Mouse (Mus musculus) embryo, embryonic 11.5 days (tissue): ENCODE data around the gene Tmem150c.

Experiments
- DNase-seq: peaks from one replicate; pipeline ENCODE4 v3.0.0-alpha.2; 2012; ENCODE audit warnings: low read depth, low spot score

Tmem150c gene

DNA sequence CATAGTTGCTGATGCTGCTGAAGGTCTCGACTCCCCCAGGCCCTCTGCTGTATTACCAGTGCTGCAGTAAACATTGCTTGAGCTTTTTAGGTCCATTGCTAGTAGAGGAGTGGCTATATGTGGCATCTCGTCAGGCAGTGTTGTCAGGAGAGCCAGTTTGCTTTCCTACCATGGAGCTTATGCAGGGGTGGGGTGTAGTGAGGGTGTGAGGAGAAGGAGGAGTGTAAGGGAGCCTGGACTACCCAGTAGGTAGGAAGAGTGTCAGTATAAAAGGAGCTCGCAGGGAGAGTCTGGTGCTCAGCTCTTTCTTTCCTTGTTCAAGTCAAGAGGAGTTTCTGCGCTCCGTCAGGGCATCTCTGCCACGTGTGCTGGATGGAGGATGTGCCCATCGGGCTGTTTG is 106.9 kb downstream of the Tmem150c start:
- DNase-seq, result no peak

DNA sequence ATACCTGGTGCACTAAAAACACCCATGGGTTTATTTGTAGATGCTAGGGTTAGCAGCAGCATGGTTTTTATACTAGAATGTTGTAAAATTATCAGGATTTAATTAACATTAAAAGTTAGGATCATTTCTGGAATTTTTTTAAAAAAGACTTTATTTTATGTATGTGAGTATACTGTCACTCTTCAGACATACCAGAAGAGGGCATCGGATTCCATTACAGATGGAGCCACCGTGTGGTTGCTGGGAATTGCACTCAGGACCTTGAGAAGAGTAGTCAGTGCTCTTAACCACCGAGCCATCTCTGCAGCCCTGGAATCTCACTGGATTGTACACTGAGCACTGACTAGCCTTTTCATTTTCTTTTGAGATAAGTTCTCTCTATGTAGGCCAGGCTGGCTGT is 109.7 kb downstream of the Tmem150c start:
- DNase-seq, result no peak

DNA sequence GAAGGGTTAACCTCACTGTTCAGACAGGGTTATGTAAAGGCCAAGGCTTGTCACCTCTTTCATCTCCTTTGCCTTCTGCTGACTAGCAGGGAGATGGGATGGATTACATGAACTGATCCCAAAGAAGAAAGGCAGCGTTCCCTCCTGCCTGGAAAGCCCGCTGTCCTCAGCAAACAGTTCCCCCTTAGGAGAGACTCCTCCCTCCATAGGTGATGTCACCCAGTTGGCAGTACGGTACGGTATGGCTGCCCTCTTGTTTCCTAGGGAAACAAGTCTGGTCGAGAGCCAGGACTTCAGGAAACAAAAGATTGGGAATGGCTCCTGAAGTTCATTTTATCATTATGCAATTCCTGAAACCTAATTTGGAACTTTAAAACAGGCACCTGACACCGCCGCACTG is 111.7 kb downstream of the Tmem150c start:
- no peak for DNase-seq

GRCm38 (mm10) chr5:100047143-100047640 is 112.4 kb downstream of the Tmem150c start:
- DNase-seq, result no peak

DNA sequence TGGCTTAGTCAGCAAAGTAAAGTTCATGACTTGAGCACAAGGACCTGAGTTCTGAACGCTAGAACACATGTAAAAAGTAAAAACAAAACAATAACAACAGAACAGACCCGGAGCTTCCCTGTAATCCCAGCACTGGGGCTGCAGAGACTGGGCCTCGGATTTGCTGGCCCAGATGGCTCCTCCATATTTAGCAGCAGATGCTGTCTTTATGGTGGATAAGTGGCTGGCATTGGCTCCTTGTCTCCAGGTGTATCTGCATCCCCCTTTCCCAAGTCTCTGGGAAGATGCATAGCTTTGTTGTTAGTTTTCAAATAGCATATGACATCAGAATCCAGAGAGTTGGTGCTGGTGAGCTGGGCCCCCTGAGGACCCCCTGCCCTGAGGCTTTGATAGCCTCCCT is 113.5 kb downstream of the Tmem150c start:
- no peak for DNase-seq

GRCm38 (mm10) chr5:100044621-100045020 is 115.0 kb downstream of the Tmem150c start:
- DNase-seq, result no peak

GRCm38 (mm10) chr5:100044030-100044429 is 115.6 kb downstream of the Tmem150c start:
- DNase-seq, result no peak

- DNase-seq, result no peak
These were observed 116.2 kb downstream of the Tmem150c start for GRCm38 (mm10) chr5:100043361-100043760.

- no peak for DNase-seq
These were observed 117.1 kb downstream of the Tmem150c start for GRCm38 (mm10) chr5:100042467-100042866.

DNA sequence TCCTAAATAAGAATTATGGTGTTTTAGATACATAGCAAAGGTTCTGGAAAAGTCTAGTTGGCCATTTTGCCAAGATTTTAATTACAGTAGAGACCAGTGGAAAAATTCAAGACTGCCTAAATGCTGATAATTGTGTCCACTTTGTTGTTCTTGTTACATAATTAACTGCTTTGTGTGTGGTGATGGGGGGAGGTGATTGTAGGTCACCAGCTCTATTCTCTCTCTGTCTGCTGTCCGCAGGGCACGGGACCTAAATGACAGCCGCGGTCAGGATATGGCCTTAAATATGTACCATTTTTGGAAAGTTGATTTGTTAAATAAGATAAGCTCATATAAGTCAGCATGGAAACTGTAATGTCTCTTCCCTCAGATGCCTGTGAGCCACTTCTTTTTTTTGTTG is 118.3 kb downstream of the Tmem150c start:
- no peak for DNase-seq

DNA sequence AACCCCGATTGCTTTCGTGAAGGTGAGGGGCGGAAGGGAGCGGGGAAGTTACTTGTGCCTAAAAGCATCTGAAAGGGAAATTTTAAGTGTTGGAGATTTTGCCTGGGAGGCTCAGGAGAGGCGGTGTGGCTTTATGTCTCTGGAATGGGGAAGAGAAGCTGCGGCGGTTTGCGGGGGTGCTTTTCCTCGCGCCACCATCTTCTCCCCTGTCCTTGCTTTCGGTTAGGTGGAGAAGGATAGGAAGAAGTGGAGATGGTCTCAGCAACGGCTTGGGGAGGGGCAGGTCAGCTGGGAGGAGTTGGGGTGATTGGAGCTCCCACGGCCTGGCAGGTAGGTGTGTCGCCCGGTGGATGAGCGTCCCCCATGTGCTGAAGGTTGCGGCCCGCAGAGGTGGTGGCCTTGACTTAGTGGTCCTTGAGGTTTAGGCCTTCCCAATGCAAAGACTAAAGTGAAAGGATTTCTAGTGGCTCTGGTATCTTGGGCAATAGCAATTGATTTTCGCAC is 119.3 kb downstream of the Tmem150c start:
- no peak for DNase-seq

DNA sequence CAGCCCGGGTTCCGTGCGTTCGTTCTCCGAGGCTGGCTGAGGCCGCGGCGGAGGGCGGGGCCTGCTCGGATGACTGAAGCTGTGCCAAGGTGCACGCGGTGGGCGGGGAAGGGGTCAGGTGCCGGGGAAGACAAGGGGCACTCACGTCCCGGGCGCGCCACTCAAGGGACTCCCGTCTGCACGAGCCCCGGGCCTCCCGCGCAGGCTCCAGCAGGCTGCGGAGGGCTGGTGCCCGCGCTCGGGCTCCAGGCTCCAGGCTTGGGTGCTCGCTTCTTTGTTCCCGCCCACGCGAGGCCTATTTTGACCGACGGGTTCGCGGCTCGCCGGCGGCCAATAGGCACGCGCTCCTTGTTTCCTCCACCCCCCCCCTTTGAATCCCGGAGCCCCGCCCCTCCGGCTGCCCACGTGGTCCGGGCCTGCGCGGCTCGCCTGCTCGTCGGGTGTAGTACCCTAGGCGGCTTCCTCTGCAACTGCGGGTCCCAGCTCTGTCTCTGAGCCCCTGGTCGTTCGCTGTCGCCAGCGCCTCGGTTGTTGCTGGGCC is 119.9 kb downstream of the Tmem150c start, which contains the start of the genes Hnrnpdl and Enoph1:
Hnrnpdl (minus strand) TSS at position 63 of the 541 bp plus-strand sequence.
Enoph1 (plus strand) TSS at position 384 of the 541 bp plus-strand sequence.
- DNase-seq, result peak; percentile 94

DNA sequence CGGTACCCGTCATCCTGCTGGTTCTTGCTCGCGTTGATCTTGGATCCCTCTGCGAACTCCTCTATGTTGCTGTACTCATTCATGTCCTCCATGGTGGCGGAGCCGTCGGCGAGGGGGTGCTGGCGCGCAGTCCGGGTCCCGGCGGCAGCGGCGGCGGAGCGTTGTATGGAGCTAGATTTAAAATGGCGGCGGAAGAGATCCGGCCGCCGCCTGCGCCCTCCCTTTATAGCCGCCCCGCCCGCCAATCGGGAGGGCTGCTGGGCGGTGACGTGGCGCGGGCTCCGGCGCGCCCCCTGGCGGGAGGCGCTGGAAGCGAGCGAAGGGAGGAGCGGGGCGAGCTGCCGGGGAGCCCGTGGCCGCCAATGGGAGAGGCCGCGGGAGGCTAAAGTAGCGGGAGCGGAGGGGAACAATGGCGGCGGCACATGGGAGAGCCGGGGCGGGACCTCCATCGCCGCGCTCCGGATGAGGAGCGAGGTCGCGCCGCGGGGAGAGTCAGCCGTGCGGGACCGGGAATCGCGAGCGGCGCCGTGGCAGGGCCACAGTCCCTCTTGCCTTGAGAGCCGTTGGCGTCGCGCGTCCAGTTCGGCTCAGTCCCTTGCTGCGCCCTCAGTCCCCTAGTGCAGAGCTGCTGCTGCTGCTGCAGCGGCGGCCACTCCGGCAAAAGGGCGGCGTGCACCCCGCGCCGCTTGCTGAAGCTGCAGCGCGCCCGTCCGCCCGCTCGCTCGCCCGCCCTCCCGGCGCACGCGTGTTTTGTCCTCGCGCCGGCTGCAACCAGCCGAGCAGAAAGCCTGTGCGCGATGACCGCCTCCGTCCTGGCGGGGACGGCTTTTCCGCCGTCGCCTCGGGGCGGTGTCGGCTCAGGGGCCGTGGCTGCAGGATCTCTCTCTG is 120.7 kb downstream of the Tmem150c start:
- DNase-seq, result peak; percentile 92

GRCm38 (mm10) chr5:100037965-100038713 is 121.5 kb downstream of the Tmem150c start:
- peak; percentile 78 for DNase-seq

DNA sequence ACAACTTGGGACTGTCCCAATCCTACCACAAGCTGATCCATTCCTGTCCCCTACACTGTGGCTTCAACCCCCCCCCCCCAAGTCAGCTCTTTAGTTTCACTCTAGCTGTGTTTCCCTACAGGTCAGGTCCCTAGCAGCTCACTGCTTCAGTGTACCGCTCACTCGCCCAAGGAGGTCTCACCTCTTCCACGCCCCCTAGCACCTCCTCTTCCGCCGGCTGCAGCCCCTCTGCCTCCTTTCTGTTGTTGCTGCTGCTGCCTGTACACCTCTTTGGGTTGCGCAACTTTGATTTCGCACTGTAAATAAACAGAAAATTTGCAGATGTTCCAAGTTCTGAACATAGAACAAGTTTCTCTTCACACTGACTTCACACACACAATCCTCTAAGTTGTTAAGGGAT is 122.9 kb downstream of the Tmem150c start:
- DNase-seq, result no peak

DNA sequence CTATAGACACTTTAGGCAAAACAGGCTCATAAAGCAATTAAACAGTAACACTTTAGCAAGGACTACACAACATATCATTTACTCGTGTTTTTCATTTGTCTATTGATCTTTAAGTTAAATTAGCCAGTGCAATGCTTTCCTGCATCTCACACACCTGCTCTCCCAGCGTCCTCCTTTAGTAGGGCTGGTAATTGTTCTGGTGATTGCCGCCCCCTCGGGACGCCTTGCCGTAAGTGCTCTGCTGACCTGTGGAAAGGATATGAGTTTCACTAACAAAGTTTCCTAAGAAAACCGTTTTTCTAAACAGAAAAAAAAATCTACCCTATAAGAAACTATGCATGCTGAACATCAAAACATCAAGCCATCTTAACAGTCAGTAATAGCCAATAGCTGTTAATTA is 123.7 kb downstream of the Tmem150c start:
- no peak for DNase-seq

DNA sequence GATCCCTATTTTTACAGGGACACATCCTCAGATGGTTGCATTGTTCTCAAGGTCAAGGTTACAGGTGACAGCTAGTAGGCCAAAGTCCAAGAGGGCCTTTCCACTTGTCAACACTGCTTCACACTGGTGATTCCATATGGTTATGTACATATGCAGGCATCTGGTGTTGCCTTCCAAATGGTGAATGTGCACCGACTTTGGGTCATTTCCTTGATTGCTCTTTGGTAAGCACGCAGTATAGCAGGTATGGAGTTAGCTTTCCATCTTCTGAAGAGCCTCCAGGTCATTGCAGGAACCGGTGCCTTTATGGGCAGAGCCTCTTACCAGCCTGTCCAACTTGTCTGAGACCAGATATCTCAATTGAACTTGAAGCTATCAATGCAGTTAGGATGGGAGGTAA is 127.0 kb downstream of the Tmem150c start:
- DNase-seq, result no peak

- DNase-seq, result no peak
These were observed 127.5 kb downstream of the Tmem150c start for GRCm38 (mm10) chr5:100032107-100032506.

- DNase-seq, result no peak
These were observed 129.5 kb downstream of the Tmem150c start for GRCm38 (mm10) chr5:100030069-100030468.
